Mouse (Mus musculus): ENCODE data around the gene Ypel2. TPM values are rescaled to one million over a fixed set of nuclear protein-coding genes. Genes with fewer than 3 reads are reported as not detected.

Gene Ypel2
- polyA plus RNA-seq, 1 experiment, result 10.4 TPM

DNA sequence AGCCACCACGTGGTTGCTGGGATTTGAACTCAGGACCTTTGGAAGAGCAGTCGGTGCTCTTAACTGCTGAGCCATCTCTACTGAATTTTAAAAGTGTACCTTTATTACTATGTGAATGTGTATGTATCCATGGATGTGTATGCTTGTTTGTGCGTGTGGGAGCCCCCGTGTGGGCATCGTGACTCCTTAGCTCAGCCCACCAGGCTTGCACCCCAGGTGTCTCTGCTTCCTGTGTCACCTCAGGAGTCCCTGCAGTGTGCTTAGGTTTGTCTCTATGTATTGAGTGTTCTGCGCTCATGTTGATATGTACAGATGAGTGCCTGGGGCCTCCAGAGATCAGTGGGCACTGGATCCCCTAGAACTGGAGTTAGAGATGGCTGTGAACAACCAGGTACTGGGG is 13.0 kb downstream of the Ypel2 start:
- no peak overlapping the region for H3K27ac ChIP-seq (ENCODE audit: insufficient read depth, low read length)

DNA sequence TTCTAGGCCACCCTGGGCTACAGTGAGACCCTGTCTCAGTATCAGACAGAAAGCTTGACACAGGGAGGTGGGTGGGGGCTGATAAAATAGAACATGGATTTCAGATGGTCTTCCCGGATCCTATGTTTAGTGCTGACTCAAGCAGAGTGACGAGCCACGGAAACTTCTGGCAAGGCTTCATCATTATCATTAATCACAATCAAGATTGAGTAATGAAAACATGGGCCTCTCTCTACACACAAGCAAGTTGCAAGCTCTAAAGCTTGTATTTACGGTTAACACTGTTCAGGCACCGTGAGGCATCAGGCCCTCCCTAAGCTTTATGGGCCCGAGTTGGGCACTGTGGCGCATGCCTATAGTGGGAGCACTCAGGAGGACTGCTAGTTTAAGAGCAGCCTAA is 13.7 kb downstream of the Ypel2 start:
- no peaks in the 10 kb centered on the region for H3K4me1 ChIP-seq (ENCODE audit: control insufficient read depth, insufficient read depth, low read length)
- no peak overlapping the region for H3K27ac ChIP-seq (ENCODE audit: insufficient read depth, low read length)
- no peak for TF ChIP-seq CTCF (IDR thresholded peaks at IDR 0.05; ENCODE audit: borderline replicate concordance, insufficient read depth, low read length)
- no peak for TF ChIP-seq POLR2A (IDR thresholded peaks at IDR 0.05; ENCODE audit: low read depth, low read length)
- no peak overlapping the region for H3K4me3 ChIP-seq (ENCODE audit: insufficient read depth, low read length)

More for the DNA sequence above, 13.0 kb downstream of the Ypel2 start:
- H3K4me3 ChIP-seq (ENCODE audit: insufficient read depth, low read length), result no peak overlapping the region
- H3K4me1 ChIP-seq (ENCODE audit: control insufficient read depth, insufficient read depth, low read length), result no peaks in the 10 kb centered on the region
- TF ChIP-seq POLR2A (IDR thresholded peaks at IDR 0.05; ENCODE audit: low read depth, low read length), result no peak
- no peak for TF ChIP-seq CTCF (IDR thresholded peaks at IDR 0.05; ENCODE audit: borderline replicate concordance, insufficient read depth, low read length)

DNA sequence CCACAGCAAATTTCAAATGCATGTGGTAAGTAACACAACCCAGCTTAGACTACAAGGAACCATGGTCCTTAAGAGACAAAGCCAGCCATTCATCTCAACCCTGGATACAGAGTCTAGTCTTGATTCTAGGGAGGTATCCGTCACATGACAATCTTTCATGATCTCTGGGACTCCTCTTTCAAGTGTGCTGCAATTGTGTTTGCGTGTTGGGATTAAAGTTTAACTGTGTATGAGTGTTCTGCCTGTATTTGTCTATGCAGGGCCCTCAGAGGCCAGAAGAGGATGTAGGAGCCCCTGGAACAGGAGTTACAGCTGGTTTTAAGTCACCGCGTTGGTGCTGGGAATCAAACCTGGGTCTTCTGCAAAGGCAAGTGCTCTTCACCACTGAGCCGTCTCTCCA is 16.3 kb downstream of the Ypel2 start:
- H3K4me1 ChIP-seq (ENCODE audit: control insufficient read depth, insufficient read depth, low read length), result no peaks in the 10 kb centered on the region
- H3K4me3 ChIP-seq (ENCODE audit: insufficient read depth, low read length), result no peak overlapping the region
- no peak overlapping the region for H3K27ac ChIP-seq (ENCODE audit: insufficient read depth, low read length)
- TF ChIP-seq CTCF (IDR thresholded peaks at IDR 0.05; ENCODE audit: borderline replicate concordance, insufficient read depth, low read length) (no peak), POLR2A (IDR thresholded peaks at IDR 0.05; ENCODE audit: low read depth, low read length) (no peak)

DNA sequence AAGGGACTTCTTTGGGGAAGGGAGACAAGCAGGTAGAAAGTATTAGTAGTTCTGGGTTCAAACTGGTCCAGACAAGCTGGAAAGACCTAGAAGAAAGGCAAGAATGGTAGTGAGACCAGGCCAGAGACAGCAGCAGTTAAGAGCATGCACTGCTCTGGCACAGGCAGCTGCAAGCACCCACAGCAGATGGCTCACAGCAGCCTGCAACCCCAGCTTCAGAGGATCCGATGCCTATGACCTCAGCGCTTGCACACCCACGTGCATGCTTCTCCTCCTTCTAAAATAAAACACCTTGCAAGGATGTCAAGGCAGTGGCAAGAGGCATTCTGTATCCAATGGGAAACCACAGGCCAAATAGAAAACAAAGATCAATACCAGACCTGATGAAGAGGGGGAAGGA is 19.1 kb downstream of the Ypel2 start:
- no peaks in the 10 kb centered on the region for H3K4me1 ChIP-seq (ENCODE audit: control insufficient read depth, insufficient read depth, low read length)
- TF ChIP-seq CTCF (IDR thresholded peaks at IDR 0.05; ENCODE audit: borderline replicate concordance, insufficient read depth, low read length), result no peak
- TF ChIP-seq POLR2A (IDR thresholded peaks at IDR 0.05; ENCODE audit: low read depth, low read length), result no peak

DNA sequence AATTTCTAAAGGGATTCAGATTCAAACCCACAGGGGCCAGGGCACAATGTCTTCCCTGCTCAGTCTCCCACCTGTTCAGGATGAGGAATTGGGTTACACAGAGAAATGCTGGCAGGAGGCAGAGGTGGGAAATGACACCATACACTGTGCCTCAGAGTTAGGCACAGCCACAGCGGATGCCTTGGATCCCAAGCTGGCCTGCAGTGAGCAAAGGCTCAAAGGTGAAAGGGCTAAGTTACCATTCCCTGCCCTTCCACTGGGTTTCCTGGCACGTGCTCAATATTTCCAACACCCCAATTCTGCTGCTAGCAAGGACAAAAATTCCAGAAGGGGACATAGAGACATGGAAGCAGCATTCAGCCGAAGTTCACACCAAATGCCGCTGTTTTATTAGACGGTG is 20.3 kb downstream of the Ypel2 start:
- Histone ChIP-seq H3K4me3 (ENCODE audit: insufficient read depth, low read length) (no peak overlapping the region), H3K27ac (ENCODE audit: insufficient read depth, low read length) (no peak overlapping the region), H3K4me1 (ENCODE audit: control insufficient read depth, insufficient read depth, low read length) (no peaks in the 10 kb centered on the region)
- no peak for TF ChIP-seq CTCF (IDR thresholded peaks at IDR 0.05; ENCODE audit: borderline replicate concordance, insufficient read depth, low read length)
- TF ChIP-seq POLR2A (IDR thresholded peaks at IDR 0.05; ENCODE audit: low read depth, low read length), result no peak

More for the DNA sequence above, 19.1 kb downstream of the Ypel2 start:
- no peak overlapping the region for H3K27ac ChIP-seq (ENCODE audit: insufficient read depth, low read length)
- H3K4me3 ChIP-seq (ENCODE audit: insufficient read depth, low read length), result no peak overlapping the region

DNA sequence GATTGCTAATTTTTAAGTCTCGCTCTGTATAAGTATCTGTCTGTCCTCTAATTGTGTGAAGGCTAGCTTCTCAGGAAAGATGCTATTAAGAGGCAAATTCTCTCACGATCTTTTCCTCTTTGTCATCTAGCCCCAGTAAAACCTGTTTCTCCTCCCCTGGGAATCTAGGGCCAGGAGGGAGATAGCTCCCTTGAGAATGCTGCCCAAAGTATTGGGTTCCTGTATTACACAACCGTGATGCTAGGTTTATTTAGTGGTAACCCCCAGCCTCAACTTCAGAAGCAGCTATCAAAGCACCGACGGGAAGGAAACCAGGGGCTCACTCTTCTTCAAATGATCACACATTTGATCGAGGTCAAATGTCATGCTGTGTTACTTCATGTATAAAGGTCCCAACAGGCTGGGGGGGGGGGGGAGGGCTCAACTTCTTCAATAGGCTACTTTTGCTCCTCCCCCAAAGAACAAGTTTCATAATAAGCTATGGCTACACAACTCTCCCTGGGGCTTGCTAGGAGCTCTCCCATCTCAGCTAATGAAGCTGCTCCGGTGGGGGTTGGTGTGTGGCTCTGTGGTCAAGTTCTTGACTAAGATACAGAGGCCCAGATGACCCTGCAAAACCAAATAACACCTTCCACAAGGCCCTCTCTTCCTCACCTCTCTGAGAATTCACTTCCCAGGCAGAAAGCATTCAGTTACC is 22.3 kb downstream of the Ypel2 start:
- Histone ChIP-seq H3K4me1 (ENCODE audit: control insufficient read depth, insufficient read depth, low read length) (no peaks in the 10 kb centered on the region), H3K27ac (ENCODE audit: insufficient read depth, low read length) (no peak overlapping the region), H3K4me3 (ENCODE audit: insufficient read depth, low read length) (no peak overlapping the region)
- no peak for TF ChIP-seq CTCF (IDR thresholded peaks at IDR 0.05; ENCODE audit: borderline replicate concordance, insufficient read depth, low read length)
- no peak for TF ChIP-seq POLR2A (IDR thresholded peaks at IDR 0.05; ENCODE audit: low read depth, low read length)

DNA sequence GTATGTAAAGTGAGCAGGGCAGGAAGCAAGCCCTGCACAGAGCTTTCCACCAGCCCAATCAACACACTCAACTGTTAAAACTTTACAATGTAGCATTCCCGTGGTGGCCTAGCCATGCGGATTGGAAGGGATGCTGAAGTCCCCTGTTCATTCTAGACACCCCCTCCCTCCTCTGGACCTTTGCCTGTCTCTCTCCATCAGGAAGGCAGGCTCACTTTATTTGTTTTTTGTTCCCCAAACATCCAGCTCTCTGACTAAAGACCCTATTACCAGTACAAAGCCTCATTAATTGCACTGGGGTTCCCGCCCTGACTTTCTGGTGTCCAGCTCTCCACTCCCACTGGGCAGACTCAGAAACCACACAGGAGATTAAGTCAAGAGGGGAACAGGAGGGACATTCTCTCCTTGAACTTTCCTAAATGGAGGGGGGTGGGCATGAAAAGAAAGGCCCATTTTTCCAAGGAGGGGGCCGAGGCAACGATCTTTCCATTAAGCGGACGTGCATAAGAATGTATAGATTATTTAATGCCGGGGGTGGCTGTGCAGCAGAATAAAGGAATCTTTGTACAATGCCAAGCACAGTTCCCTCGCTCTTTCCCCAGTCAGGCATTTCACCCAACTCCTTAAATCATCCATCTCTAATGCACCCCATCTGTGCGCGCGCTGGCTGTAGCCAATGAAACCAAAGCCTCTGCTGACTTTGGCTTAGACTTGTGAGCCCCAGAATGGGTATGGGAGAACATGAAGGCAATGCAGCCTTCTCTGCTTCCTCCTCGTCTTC is 24.3 kb downstream of the Ypel2 start:
- no peak overlapping the region for H3K27ac ChIP-seq (ENCODE audit: insufficient read depth, low read length)
- H3K4me3 ChIP-seq (ENCODE audit: insufficient read depth, low read length), result no peak overlapping the region
- no peaks in the 10 kb centered on the region for H3K4me1 ChIP-seq (ENCODE audit: control insufficient read depth, insufficient read depth, low read length)
- no peak for TF ChIP-seq CTCF (IDR thresholded peaks at IDR 0.05; ENCODE audit: borderline replicate concordance, insufficient read depth, low read length)
- TF ChIP-seq POLR2A (IDR thresholded peaks at IDR 0.05; ENCODE audit: low read depth, low read length), result no peak

DNA sequence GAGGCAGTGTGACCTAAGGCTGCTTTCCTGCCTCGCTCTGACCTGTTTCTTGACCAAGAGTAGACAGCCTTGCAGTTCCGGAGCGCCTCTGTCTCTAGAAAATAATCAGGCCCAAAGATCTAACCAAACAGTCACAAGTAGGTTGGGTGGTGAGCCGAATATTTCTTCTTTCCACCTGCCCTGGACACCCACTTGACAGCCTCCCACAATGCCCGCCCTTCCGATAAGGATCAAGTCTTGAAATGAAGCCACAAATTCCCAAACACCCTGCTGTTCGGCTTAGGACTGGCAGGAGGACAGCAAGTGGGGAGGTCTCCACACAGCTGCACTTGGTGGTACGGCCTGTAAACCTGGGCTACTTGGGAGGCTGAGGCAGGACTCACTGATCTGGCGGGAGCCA is 26.0 kb downstream of the Ypel2 start:
- Histone ChIP-seq H3K4me3 (ENCODE audit: insufficient read depth, low read length) (no peak overlapping the region), H3K4me1 (ENCODE audit: control insufficient read depth, insufficient read depth, low read length) (no peaks in the 10 kb centered on the region), H3K27ac (ENCODE audit: insufficient read depth, low read length) (no peak overlapping the region)
- TF ChIP-seq POLR2A (IDR thresholded peaks at IDR 0.05; ENCODE audit: low read depth, low read length) (no peak), CTCF (IDR thresholded peaks at IDR 0.05; ENCODE audit: borderline replicate concordance, insufficient read depth, low read length) (no peak)

DNA sequence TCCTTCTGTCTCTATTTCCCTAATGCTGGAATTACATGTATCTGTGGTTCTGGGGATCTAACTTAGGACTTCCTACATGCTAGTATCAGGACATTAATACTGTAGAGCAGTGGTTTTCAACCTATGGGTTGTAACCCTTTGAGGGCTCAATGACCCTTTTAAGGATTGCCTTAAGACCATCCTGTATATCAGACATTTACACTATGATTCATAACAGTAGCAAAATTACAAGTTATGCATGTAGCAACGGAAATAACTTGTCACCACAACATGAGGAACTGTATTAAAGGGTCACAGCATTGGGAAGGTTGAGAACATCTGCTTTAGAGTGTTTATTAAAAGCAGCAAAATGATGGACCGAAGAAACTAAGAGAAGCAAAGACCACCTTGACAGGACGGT is 26.8 kb downstream of the Ypel2 start:
- Histone ChIP-seq H3K27ac (ENCODE audit: insufficient read depth, low read length) (no peak overlapping the region), H3K4me3 (ENCODE audit: insufficient read depth, low read length) (no peak overlapping the region), H3K4me1 (ENCODE audit: control insufficient read depth, insufficient read depth, low read length) (no peaks in the 10 kb centered on the region)
- TF ChIP-seq POLR2A (IDR thresholded peaks at IDR 0.05; ENCODE audit: low read depth, low read length) (no peak), CTCF (IDR thresholded peaks at IDR 0.05; ENCODE audit: borderline replicate concordance, insufficient read depth, low read length) (no peak)

DNA sequence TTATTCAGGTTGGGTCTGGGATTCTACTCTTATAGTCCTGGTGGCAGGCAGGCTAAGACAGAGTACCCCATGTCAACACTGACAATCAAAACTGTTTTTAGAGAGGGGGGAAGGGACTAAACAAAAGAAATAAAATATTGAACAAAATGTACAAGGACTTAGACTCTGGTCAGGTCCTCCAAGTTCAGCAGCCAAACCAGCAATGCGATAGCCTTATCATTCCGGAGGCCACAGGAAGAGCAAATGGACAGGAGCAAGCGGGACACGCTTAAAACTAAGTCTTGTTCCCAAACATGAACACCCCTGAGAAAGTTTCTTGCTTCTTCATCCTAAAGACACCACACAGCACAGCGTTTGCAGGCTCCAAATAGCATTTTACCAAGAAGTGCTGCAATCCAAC is 28.4 kb downstream of the Ypel2 start:
- Histone ChIP-seq H3K4me3 (ENCODE audit: insufficient read depth, low read length) (no peak overlapping the region), H3K27ac (ENCODE audit: insufficient read depth, low read length) (no peak overlapping the region), H3K4me1 (ENCODE audit: control insufficient read depth, insufficient read depth, low read length) (no peaks in the 10 kb centered on the region)
- no peak for TF ChIP-seq POLR2A (IDR thresholded peaks at IDR 0.05; ENCODE audit: low read depth, low read length)
- TF ChIP-seq CTCF (IDR thresholded peaks at IDR 0.05; ENCODE audit: borderline replicate concordance, insufficient read depth, low read length), result no peak
